Mouse (Mus musculus) heart, postnatal 0 days (tissue): ENCODE data around the gene T. TPM values are rescaled to one million over a fixed set of nuclear protein-coding genes. Genes with fewer than 3 reads are reported as not detected.

ENCODE experiments used
- ATAC-seq: fragments of 200-750 bp; cut with Nextera tagmentation; 2 replicates; pipeline ENCODE4 v1.8.0; 2017; ENCODE audit warnings: low read depth, moderate number of reproducible peaks, moderate library complexity; ENCODE audit not compliant: insufficient read depth
- DNase-seq: peaks from one replicate; pipeline ENCODE4 v3.0.0-alpha.2; 2016; ENCODE audit warnings: low spot score
- H3K27ac ChIP-seq: fragments of 300-500 bp; sonication (generic); 2 replicates; pipeline ENCODE4 v1.5.1; 2014; ENCODE audit warnings: low read depth, mild to moderate bottlenecking
- H3K27me3 ChIP-seq: fragments of 300-500 bp; sonication (generic); 2 replicates; pipeline ENCODE4 v1.6.1; 2014; ENCODE audit warnings: low read length, mixed read lengths; ENCODE audit not compliant: control insufficient read depth, insufficient read depth
- H3K36me3 ChIP-seq: fragments of 300-500 bp; sonication (generic); replicated peaks from 2 replicates; pipeline ENCODE4 v1.6.1; 2014; ENCODE audit warnings: low read length, mixed read lengths; ENCODE audit not compliant: control insufficient read depth, insufficient read depth
- H3K4me1 ChIP-seq: fragments of 300-500 bp; sonication (generic); 2 replicates; pipeline ENCODE4 v1.6.1; 2014; ENCODE audit warnings: antibody characterized with exemption; ENCODE audit not compliant: control insufficient read depth, insufficient read depth
- H3K4me2 ChIP-seq: fragments of 300-500 bp; sonication (generic); 2 replicates; pipeline ENCODE4 v1.6.1; 2014; ENCODE audit warnings: low read depth, mild to moderate bottlenecking, low read length, moderate library complexity
- H3K4me3 ChIP-seq: fragments of 300-500 bp; sonication (generic); 2 replicates; pipeline ENCODE4 v1.5.1; 2014; ENCODE audit warnings: low read depth, low read length
- H3K9ac ChIP-seq: fragments of 300-500 bp; sonication (generic); replicated peaks from 2 replicates; pipeline ENCODE4 v1.6.1; 2014; ENCODE audit warnings: low read depth, low read length, mixed read lengths
- H3K9me3 ChIP-seq: fragments of 300-500 bp; sonication (generic); replicated peaks from 2 replicates; pipeline ENCODE4 v1.6.1; 2016; ENCODE audit warnings: low read length; ENCODE audit not compliant: control insufficient read depth
- CTCF ChIP-seq: IDR thresholded peaks from 2 replicates; pipeline ENCODE4 v1.5.1; 2016; ENCODE audit warnings: antibody characterized with exemption, control low read depth, low read depth
- EP300 ChIP-seq: IDR thresholded peaks from 2 replicates; pipeline ENCODE4 v1.6.1; 2016; ENCODE audit warnings: antibody characterized with exemption, low read depth
- WGBS: fragments of 180-500 bp; shearing (Covaris S2); extraction: QIAGEN DNeasy Blood & Tissue Kit; methylation state at CpG from one replicate; pipeline ENCODE4 v1.1.7; 2014; 5-methylcytosine and 5-hydroxymethylcytosine counted together
- polyA plus RNA-seq: library from polyadenylated mRNA; unstranded; fragments of >200 nt; fragmentation: Nextera tagmentation; extraction: Ambion mirVana; gene quantifications from 2 replicates; pipeline ENCODE4 v1.2.1, GENCODE M21; 2015
- total RNA-seq: library from RNA; depleted of rRNA; stranded (reverse); fragments of >200 nt; gene quantifications from 2 replicates; pipeline ENCODE4 v1.2.3, GENCODE M21; 2014; ENCODE audit warnings: low replicate concordance; rRNA removed

Gene T
- not detected in 2 replicates for total RNA-seq
- 0.12 and 0.15 TPM in 2 replicates for polyA plus RNA-seq

DNA sequence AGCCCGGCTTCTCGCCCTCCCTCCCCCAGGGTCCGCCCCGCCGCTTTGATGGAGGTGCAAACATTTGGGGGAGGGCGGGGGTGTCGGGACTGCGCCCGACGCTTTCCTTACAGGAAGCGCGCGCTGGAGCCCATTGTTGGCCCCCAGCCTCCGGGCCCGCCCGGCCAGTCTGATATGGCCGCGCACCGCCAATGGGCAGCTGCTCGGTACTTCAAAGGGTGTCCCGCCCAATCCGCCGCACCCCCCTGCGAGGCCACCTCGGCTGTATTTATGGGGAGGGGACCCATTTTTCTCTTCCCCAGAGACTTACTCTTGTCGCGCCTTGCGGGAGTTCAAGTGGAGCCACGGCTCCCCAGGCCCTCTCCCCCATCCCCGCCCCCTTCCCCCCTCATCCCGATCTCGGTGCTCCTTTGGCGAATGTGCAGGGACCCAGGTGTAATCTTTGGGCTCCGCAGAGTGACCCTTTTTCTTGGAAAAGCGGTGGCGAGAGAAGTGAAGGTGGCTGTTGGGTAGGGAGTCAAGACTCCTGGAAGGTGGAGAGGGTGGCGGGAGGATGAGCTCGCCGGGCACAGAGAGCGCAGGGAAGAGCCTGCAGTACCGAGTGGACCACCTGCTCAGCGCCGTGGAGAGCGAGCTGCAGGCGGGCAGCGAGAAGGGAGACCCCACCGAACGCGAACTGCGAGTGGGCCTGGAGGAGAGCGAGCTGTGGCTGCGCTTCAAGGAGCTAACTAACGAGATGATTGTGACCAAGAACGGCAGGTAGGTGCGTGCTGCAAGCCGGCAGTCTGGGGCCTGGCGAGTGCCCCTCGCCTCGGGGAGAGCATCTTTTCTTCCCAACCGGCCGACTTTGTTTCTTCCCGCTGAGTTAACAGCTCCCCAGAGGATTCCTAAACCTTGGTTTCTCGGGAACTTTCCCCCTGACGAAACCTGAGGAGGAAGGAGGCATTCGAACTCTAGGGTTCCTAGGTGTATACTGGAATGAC is at the start of gene T:
TSS of gene T (plus strand) at position 446 of the 983 bp plus-strand sequence.
- Histone ChIP-seq H3K4me2 (peak within 1 kb of the TSS; percentile 53), H3K9me3 (no peaks in the 10 kb centered on the region), H3K4me1 (no peaks in the 10 kb centered on the region), H3K9ac (no peak within 1 kb of the TSS), H3K36me3 (no peaks in the 10 kb centered on the region), H3K4me3 (peak within 1 kb of the TSS; percentile 36), H3K27me3 (peaks cover 96% of the 10 kb centered on the region), H3K27ac (no peak within 1 kb of the TSS)
- 1% methylated on average over 61 of the region's 65 CpGs for WGBS
- TF ChIP-seq EP300, result no peak
- no peak for TF ChIP-seq CTCF
- no peak for ATAC-seq
- no peak for DNase-seq

DNA sequence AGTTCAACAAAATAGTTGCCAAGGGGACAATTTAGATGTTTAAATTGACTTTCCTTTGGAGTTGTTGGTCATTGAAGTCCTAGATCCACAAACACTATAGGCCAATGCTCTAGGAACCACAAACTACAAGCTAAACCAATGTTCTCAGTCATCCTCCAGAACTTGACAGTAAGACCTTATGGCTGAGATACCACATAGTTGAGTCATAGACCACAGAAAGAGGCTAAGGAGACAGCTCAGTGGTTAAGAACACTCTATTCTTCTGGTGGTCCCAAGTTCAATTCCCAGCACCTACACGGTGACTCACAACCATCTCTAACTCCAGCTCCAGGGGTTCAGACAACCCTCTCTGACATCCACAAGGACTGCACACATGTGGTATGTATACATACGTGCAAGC is 48.8 kb upstream of the T start:
- ATAC-seq (no peak), DNase-seq (no peak)
- Histone ChIP-seq H3K9me3 (no peaks in the 10 kb centered on the region), H3K27ac (no peak overlapping the region), H3K4me1 (no peaks in the 10 kb centered on the region), H3K4me2 (no peak overlapping the region), H3K36me3 (no peaks in the 10 kb centered on the region), H3K4me3 (no peak overlapping the region), H3K27me3 (peaks cover 31% of the 10 kb centered on the region), H3K9ac (no peak overlapping the region)
- WGBS, result 89% methylated on average over 2 of the region's 2 CpGs
- no peak for TF ChIP-seq CTCF
- no peak for TF ChIP-seq EP300

DNA sequence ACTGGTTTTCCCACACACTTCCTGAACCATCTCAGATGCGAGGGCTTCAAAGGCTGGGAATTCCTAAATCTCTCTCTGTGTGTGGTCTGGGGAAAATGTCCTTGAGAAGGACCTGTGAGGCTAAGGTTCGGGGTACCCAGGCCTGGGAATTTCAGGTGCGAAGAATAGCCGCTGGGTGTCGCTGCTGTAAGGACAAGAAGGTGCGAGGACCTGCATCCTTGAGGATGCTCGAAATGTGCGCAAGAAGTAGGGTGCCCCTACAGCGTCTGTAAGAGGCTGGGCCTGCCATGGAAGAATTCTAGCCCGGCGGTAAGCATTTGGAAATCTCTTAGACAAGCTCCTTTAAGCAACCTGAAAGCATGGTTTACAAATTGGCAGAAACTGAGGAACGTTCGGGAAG is 45.8 kb upstream of the T start:
- no peak overlapping the region for H3K9ac ChIP-seq
- WGBS, result 3% methylated on average over 13 of the region's 13 CpGs
- H3K9me3 ChIP-seq, result no peaks in the 10 kb centered on the region
- H3K4me1 ChIP-seq, result no peaks in the 10 kb centered on the region
- H3K4me3 ChIP-seq, result no peak overlapping the region
- TF ChIP-seq CTCF, result peak; percentile 50
- no peak for TF ChIP-seq EP300
- no peak overlapping the region for H3K27ac ChIP-seq
- DNase-seq, result no peak
- no peaks in the 10 kb centered on the region for H3K36me3 ChIP-seq
- no peak overlapping the region for H3K4me2 ChIP-seq
- no peak for ATAC-seq
- peaks cover 33% of the 10 kb centered on the region for H3K27me3 ChIP-seq

DNA sequence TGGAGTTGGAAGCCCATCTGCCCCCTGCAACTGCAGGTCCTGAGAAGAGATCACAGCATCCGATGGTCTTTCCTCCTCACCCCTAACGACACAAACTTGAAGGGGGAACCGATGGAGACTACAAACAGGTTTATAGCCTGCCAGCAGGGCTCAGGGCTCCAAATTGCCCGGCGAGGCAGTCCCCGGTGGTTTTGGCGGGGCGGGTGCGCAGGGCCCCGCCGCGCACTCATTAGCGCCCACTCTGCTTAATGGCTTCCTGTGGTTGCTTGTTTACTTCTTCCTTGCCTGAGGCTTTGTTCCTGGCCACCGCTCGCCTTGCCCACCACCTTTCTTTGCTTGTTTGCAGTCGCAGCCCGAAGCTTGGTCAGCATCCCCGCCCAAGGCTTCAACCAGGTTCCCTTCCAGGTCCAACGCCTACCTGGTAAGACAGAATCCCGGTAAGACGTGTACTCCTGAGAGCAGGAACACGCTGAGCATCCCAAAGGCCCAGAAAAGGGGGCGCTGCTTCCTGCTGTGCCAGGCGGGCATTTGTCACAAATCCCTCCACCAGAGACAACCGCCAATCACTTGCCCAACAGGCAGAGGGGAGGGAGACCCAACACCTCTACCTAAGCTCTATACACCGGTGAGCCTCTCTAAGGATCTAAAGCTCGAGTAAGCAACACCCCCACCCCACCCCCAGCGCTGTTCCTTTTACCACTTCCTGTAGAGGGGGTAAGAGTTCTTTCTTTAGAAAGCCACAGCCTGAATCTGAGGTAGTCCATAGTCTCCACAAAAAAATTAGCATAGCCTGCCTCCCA is 45.0 kb upstream of the T start:
- under 1% methylated on average over 28 of the region's 28 CpGs for WGBS
- Histone ChIP-seq H3K9ac (no peak overlapping the region), H3K36me3 (no peaks in the 10 kb centered on the region), H3K4me2 (peak overlapping the region; percentile 19), H3K9me3 (no peaks in the 10 kb centered on the region), H3K27ac (no peak overlapping the region), H3K4me3 (peak overlapping the region; percentile 3; the same call in 1 of the 2 replicates), H3K4me1 (no peaks in the 10 kb centered on the region), H3K27me3 (peaks cover 33% of the 10 kb centered on the region)
- DNase-seq, result no peak
- TF ChIP-seq CTCF (no peak), EP300 (no peak)
- no peak for ATAC-seq

DNA sequence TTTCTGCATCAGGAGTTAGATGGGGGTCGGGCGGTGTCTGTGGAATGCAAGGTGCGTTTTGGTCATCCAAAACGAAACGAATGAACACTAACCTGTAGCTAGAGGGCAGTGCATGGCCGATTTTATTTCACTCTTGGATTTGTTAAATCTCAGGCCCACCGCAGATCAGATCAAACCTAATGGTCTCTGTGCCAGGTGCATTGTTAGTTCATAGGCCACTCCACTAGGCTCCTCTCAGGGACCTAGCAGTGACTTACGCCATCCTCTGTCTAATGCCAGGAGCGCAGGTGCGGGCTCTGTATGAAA is 44.5 kb upstream of the T start:
- ATAC-seq, result no peak
- H3K27ac ChIP-seq, result no peak overlapping the region
- H3K4me1 ChIP-seq, result no peaks in the 10 kb centered on the region
- TF ChIP-seq CTCF (peak; percentile 30), EP300 (no peak)
- no peaks in the 10 kb centered on the region for H3K36me3 ChIP-seq
- H3K27me3 ChIP-seq, result peaks cover 33% of the 10 kb centered on the region
- H3K9ac ChIP-seq, result no peak overlapping the region
- H3K4me2 ChIP-seq, result peak overlapping the region; percentile 19
- H3K4me3 ChIP-seq, result peak overlapping the region; percentile 3; the same call in 1 of the 2 replicates
- no peaks in the 10 kb centered on the region for H3K9me3 ChIP-seq
- WGBS, result 6% methylated on average over 10 of the region's 10 CpGs
- no peak for DNase-seq
